Mouse (Mus musculus) hindbrain, embryonic 12.5 days (tissue): ENCODE measurements at regions not wholly inside any gene's neighbourhood (a gene's known extent, or its start where the extent isn't known, plus 50 kb on each side); places are given as distances from the start of the nearest gene placed in this dataset.

Experiments used
- ATAC-seq: fragments of 200-750 bp; cut with Nextera tagmentation; 2 replicates; pipeline ENCODE4 v1.8.0; 2017; ENCODE audit warnings: moderate TSS enrichment; ENCODE audit not compliant: low FRiP score
- H3K27ac ChIP-seq: fragments of 300-500 bp; sonication (generic); 2 replicates; pipeline ENCODE4 v1.5.1; 2016; ENCODE audit warnings: mild to moderate bottlenecking
- H3K27me3 ChIP-seq: fragments of 300-500 bp; sonication (generic); 2 replicates; pipeline ENCODE4 v1.6.1; 2016; ENCODE audit warnings: mild to moderate bottlenecking
- H3K36me3 ChIP-seq: fragments of 300-500 bp; sonication (generic); 2 replicates; pipeline ENCODE4 v1.6.1; 2016; ENCODE audit warnings: mild to moderate bottlenecking
- H3K4me1 ChIP-seq: fragments of 300-500 bp; sonication (generic); 2 replicates; pipeline ENCODE4 v1.6.1; 2016
- H3K4me2 ChIP-seq: fragments of 300-500 bp; sonication (generic); replicated peaks from 2 replicates; pipeline ENCODE4 v1.6.1; 2016; ENCODE audit warnings: mild to moderate bottlenecking
- H3K4me3 ChIP-seq: fragments of 300-500 bp; sonication (generic); 2 replicates; pipeline ENCODE4 v1.5.1; 2016; ENCODE audit warnings: mild to moderate bottlenecking
- H3K9ac ChIP-seq: fragments of 300-500 bp; sonication (generic); 2 replicates; pipeline ENCODE4 v1.6.1; 2016; ENCODE audit warnings: mild to moderate bottlenecking, moderate library complexity
- H3K9me3 ChIP-seq: fragments of 300-500 bp; sonication (generic); replicated peaks from 2 replicates; pipeline ENCODE4 v1.6.1; 2016; ENCODE audit warnings: mild to moderate bottlenecking
- WGBS: fragments of 180-500 bp; shearing (Covaris S2); methylation state at CpG from one replicate; pipeline ENCODE4 v1.1.7; 2016; 5-methylcytosine and 5-hydroxymethylcytosine counted together

DNA sequence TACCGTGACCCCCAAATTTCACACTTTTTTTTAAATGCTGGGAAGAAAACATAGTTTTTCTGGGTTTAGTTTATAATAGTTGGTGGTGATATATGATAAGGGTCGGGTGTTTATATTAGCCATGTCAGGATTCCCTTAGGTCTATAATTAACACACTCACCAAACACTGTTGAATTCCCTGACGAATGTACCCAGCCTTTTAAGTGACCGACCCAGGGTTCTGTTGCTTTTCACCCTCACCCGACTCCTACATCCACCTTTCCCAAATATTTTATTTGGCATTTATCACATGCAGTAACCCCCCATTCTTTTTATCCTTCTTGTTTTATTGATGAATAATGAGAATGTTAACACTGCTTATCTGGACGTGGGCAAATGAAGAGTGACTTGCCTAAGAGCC lies 389.1 kb upstream of the Fam241a start:
- Histone ChIP-seq H3K36me3 (no peaks in the 10 kb centered on the region), H3K9me3 (no peaks in the 10 kb centered on the region), H3K9ac (no peak overlapping the region), H3K4me3 (no peak overlapping the region), H3K27me3 (no peaks in the 10 kb centered on the region), H3K4me2 (no peak overlapping the region), H3K4me1 (no peaks in the 10 kb centered on the region), H3K27ac (no peak overlapping the region)
- no peak for ATAC-seq
- 78% methylated on average over 6 of the region's 6 CpGs for WGBS

- no peaks in the 10 kb centered on the region for H3K27me3 ChIP-seq
- no peaks in the 10 kb centered on the region for H3K9me3 ChIP-seq
- H3K27ac ChIP-seq, result no peak overlapping the region
- H3K36me3 ChIP-seq, result no peaks in the 10 kb centered on the region
- WGBS, result 94% methylated on average over 4 of the region's 4 CpGs
- H3K4me1 ChIP-seq, result no peaks in the 10 kb centered on the region
- no peak overlapping the region for H3K4me3 ChIP-seq
- no peak overlapping the region for H3K9ac ChIP-seq
- no peak for ATAC-seq
- no peak overlapping the region for H3K4me2 ChIP-seq
These were observed 384.5 kb upstream of the Fam241a start for GRCm38 (mm10) chr3:128280626-128281025.

GRCm38 (mm10) chr3:128270576-128270975 lies 374.5 kb upstream of the Fam241a start:
- no peaks in the 10 kb centered on the region for H3K9me3 ChIP-seq
- 58% methylated on average over 6 of the region's 6 CpGs for WGBS
- H3K36me3 ChIP-seq, result no peaks in the 10 kb centered on the region
- H3K4me3 ChIP-seq, result no peak overlapping the region
- H3K27ac ChIP-seq, result no peak overlapping the region
- H3K4me1 ChIP-seq, result no peaks in the 10 kb centered on the region
- H3K27me3 ChIP-seq, result no peaks in the 10 kb centered on the region
- H3K4me2 ChIP-seq, result no peak overlapping the region
- no peak overlapping the region for H3K9ac ChIP-seq
- no peak for ATAC-seq

DNA sequence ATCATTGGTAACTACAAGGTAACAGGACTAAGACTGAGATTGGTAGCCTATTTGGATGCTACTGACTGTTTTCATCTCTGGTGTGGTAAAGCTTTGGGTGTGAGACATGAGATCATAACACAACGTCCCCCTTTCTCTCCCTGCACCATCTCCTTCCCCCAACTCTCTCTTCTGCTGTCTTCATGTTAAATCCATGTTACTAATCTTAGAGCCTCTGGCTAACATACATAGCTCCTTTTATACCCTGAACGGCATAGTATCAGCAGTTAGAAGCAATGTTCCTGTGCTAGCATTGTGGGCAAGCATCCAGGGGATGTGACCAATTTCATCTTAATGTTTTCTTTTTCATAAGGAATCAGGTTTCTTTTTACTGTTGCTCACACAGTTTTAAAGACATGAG lies 365.1 kb upstream of the Fam241a start:
- WGBS, result 84% methylated on average over 2 of the region's 2 CpGs
- Histone ChIP-seq H3K36me3 (no peaks in the 10 kb centered on the region), H3K27ac (no peak overlapping the region), H3K4me3 (no peak overlapping the region), H3K27me3 (no peaks in the 10 kb centered on the region), H3K4me1 (no peaks in the 10 kb centered on the region), H3K9ac (no peak overlapping the region), H3K4me2 (no peak overlapping the region), H3K9me3 (no peaks in the 10 kb centered on the region)
- ATAC-seq, result no peak

GRCm38 (mm10) chr3:128247816-128248215 lies 351.7 kb upstream of the Fam241a start:
- ATAC-seq, result no peak
- Histone ChIP-seq H3K27me3 (no peaks in the 10 kb centered on the region), H3K4me2 (no peak overlapping the region), H3K4me1 (no peaks in the 10 kb centered on the region), H3K9ac (no peak overlapping the region), H3K36me3 (no peaks in the 10 kb centered on the region), H3K27ac (no peak overlapping the region), H3K9me3 (no peaks in the 10 kb centered on the region), H3K4me3 (no peak overlapping the region)
- 69% methylated on average over 2 of the region's 2 CpGs for WGBS

- H3K4me1 ChIP-seq, result no peaks in the 10 kb centered on the region
- H3K4me3 ChIP-seq, result no peak overlapping the region
- H3K27ac ChIP-seq, result no peak overlapping the region
- ATAC-seq, result no peak
- H3K9me3 ChIP-seq, result no peaks in the 10 kb centered on the region
- no peaks in the 10 kb centered on the region for H3K27me3 ChIP-seq
- no peaks in the 10 kb centered on the region for H3K36me3 ChIP-seq
- H3K9ac ChIP-seq, result no peak overlapping the region
- no peak overlapping the region for H3K4me2 ChIP-seq
- WGBS, result 88% methylated on average over 7 of the region's 7 CpGs
These were observed 343.8 kb upstream of the Fam241a start for GRCm38 (mm10) chr3:128239813-128240421.

DNA sequence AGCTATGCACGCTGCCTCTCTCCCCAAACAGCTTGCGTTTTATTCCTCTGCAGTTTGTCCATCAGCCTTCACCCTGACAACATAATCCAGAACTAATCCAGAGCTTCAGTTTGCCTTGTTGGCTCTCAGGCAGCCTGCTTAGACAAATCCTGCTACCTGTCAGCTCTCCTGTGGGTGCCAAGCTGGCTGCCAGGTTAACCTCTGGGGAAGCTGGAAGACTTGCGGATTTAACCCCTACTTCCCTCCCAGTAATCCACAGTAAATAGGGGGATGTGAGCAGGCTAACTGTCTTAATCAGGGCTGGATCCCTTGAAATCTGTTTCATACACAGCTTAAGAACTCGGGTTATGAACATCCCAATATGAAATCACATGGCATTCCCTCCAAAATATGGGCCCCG lies 334.3 kb upstream of the Fam241a start:
- Histone ChIP-seq H3K4me3 (no peak overlapping the region), H3K4me1 (no peaks in the 10 kb centered on the region), H3K36me3 (no peaks in the 10 kb centered on the region), H3K27me3 (no peaks in the 10 kb centered on the region), H3K27ac (no peak overlapping the region), H3K9ac (no peak overlapping the region), H3K4me2 (no peak overlapping the region), H3K9me3 (no peaks in the 10 kb centered on the region)
- 82% methylated on average over 5 of the region's 5 CpGs for WGBS
- ATAC-seq, result no peak

GRCm38 (mm10) chr3:128226930-128227585 lies 330.9 kb upstream of the Fam241a start:
- ATAC-seq, result no peak
- Histone ChIP-seq H3K27ac (no peak overlapping the region), H3K4me2 (no peak overlapping the region), H3K27me3 (no peaks in the 10 kb centered on the region), H3K9me3 (no peaks in the 10 kb centered on the region), H3K4me3 (no peak overlapping the region), H3K9ac (no peak overlapping the region), H3K4me1 (peaks cover 3% of the 10 kb centered on the region; the same call in 1 of the 2 replicates), H3K36me3 (no peaks in the 10 kb centered on the region)
- 67% methylated on average over 6 of the region's 6 CpGs for WGBS

GRCm38 (mm10) chr3:128226503-128226902 lies 330.4 kb upstream of the Fam241a start:
- H3K27me3 ChIP-seq, result no peaks in the 10 kb centered on the region
- H3K27ac ChIP-seq, result no peak overlapping the region
- no peak for ATAC-seq
- H3K9me3 ChIP-seq, result no peaks in the 10 kb centered on the region
- H3K9ac ChIP-seq, result no peak overlapping the region
- 84% methylated on average over 6 of the region's 6 CpGs for WGBS
- H3K4me1 ChIP-seq, result peaks cover 3% of the 10 kb centered on the region; the same call in 1 of the 2 replicates
- no peaks in the 10 kb centered on the region for H3K36me3 ChIP-seq
- no peak overlapping the region for H3K4me2 ChIP-seq
- H3K4me3 ChIP-seq, result no peak overlapping the region

DNA sequence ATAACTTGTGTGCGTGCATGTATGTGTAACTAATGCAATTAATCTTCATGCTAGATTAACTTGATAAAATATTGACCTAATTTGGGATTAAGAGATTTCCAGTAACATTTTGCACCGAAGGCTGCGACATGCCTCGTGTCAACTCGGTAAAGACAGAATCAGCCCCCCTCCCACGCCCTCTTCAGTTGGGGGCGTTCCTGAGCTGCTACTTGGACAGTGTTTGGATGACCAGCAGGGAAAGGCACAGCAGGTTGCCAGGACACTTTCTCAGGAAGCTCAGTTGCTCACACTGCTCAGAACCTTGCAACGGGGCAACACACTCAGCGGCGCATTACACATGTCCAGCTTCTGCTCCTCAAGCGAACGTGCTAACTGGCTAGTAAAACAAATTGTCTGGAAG lies 326.2 kb upstream of the Fam241a start:
- Histone ChIP-seq H3K36me3 (no peaks in the 10 kb centered on the region), H3K27me3 (no peaks in the 10 kb centered on the region), H3K4me1 (peaks cover 3% of the 10 kb centered on the region; the same call in 1 of the 2 replicates), H3K27ac (no peak overlapping the region), H3K4me2 (peak overlapping the region; percentile 8; the same call in 1 of the 2 replicates), H3K9ac (no peak overlapping the region), H3K4me3 (no peak overlapping the region), H3K9me3 (no peaks in the 10 kb centered on the region)
- peak; percentile 58; the same call in 1 of the 2 replicates for ATAC-seq
- WGBS, result 17% methylated on average over 12 of the region's 12 CpGs

- Histone ChIP-seq H3K4me3 (no peak overlapping the region), H3K9me3 (no peaks in the 10 kb centered on the region), H3K9ac (no peak overlapping the region), H3K27ac (no peak overlapping the region), H3K4me1 (peaks cover 3% of the 10 kb centered on the region; the same call in 1 of the 2 replicates), H3K27me3 (no peaks in the 10 kb centered on the region), H3K4me2 (no peak overlapping the region), H3K36me3 (no peaks in the 10 kb centered on the region)
- ATAC-seq, result peak; percentile 50; the same call in 1 of the 2 replicates
- WGBS, result 19% methylated on average over 2 of the region's 2 CpGs
These were observed 325.5 kb upstream of the Fam241a start for GRCm38 (mm10) chr3:128221625-128222024.

DNA sequence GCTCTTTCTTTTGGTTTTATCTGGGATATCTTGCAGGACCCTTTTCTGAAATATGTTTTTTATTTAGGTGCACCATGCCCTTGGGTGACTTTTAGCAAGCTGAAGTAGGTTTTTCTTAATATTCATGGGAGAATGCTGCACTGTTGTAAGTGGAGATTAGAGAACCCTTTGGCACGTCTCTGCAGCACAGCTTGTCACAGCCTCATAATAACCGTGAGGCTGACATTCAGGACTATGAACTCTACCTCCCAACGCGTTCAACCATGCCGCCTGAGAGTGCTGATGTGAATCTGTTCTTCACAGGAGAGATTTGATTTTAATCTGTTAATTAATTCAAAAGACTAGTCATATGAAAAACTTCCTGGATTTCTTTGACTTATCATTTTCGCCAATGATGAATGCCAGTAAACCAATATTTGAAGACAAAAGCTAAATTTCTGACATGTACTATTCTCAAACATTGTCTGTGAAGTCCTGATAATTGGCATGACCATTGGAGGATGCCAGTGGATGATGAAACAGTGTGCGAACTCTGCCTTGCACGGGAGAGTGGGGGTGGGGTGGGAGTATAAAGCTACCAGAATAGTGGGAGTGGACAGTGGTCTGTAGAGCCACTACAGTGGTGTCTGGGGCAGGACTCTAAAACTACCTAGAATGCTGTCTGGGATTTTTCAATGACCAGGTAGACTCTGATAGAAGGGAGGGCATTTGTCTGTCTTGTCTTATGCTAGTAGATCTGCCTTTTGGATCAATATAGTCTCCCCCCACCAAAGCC lies 324.8 kb upstream of the Fam241a start:
- WGBS, result 58% methylated on average over 8 of the region's 8 CpGs
- peak; percentile 63; the same call in 1 of the 2 replicates for ATAC-seq
- Histone ChIP-seq H3K4me1 (peaks cover 3% of the 10 kb centered on the region; the same call in 1 of the 2 replicates), H3K4me3 (no peak overlapping the region), H3K36me3 (no peaks in the 10 kb centered on the region), H3K27me3 (no peaks in the 10 kb centered on the region), H3K27ac (no peak overlapping the region), H3K9me3 (no peaks in the 10 kb centered on the region), H3K9ac (no peak overlapping the region), H3K4me2 (no peak overlapping the region)
